ENCODE assay signal across 22 mouse cellular contexts in genomic region chr12:89822141-89822540, GRCm38 (mm10).
DNase-seq lines count a peak whose midpoint lies in the region; ATAC-seq lines count a peak whose summit lies in the region.
"Had no signal": no experiment of that assay in that cellular context is flagged by ENCODE, and none has a peak within 500 bp of the region (broad histone marks: within the 10 kb centered on the region; RNA-seq: fewer than 3 reads in every experiment).

No protein-coding gene starts in this region.

- H3K9me3 ChIP-seq in hindbrain, embryonic 11.5 days (ENCODE audit: control insufficient read depth, low read length), result no peaks in the 10 kb centered on the region
- H3K9me3 ChIP-seq in hindbrain, embryonic 14.5 days (ENCODE audit: control insufficient read depth, low read length), result no peaks in the 10 kb centered on the region
- no peaks in the 10 kb centered on the region for H3K9me3 ChIP-seq in neural tube, embryonic 11.5 days (ENCODE audit: control insufficient read depth, low read length)
- no peaks in the 10 kb centered on the region for H3K9me3 ChIP-seq in neural tube, embryonic 14.5 days (ENCODE audit: control insufficient read depth, low read length)
- H3K9me3 ChIP-seq in forebrain, embryonic 11.5 days (ENCODE audit: control insufficient read depth, low read length), result no peaks in the 10 kb centered on the region
- H3K9me3 ChIP-seq: embryonic facial prominence, embryonic 15.5 days; forebrain, embryonic 10.5 days; heart, embryonic 12.5 days; hindbrain, embryonic 10.5 days; intestine, embryonic 15.5 days had no signal

- no peak overlapping the region for H3K9ac ChIP-seq in hindbrain, embryonic 11.5 days (ENCODE audit: low read depth, low read length)
- no peak overlapping the region for H3K9ac ChIP-seq in hindbrain, embryonic 14.5 days
- no peak overlapping the region for H3K9ac ChIP-seq in neural tube, embryonic 11.5 days (ENCODE audit: low read length)
- no peak overlapping the region for H3K9ac ChIP-seq in neural tube, embryonic 14.5 days (replicated peaks; ENCODE audit: low read depth, low read length)
- H3K9ac ChIP-seq in forebrain, embryonic 11.5 days (ENCODE audit: low read length), result no peak overlapping the region
- H3K9ac ChIP-seq: embryonic facial prominence, embryonic 15.5 days; heart, embryonic 12.5 days; intestine, embryonic 15.5 days had no signal

- H3K27me3 ChIP-seq in hindbrain, embryonic 11.5 days (ENCODE audit: control insufficient read depth, insufficient read depth, low read length), result no peaks in the 10 kb centered on the region
- H3K27me3 ChIP-seq in hindbrain, embryonic 14.5 days (ENCODE audit: control insufficient read depth, insufficient read depth, low read length), result no peaks in the 10 kb centered on the region
- H3K27me3 ChIP-seq in neural tube, embryonic 11.5 days (ENCODE audit: control insufficient read depth, insufficient read depth, low read length), result no peaks in the 10 kb centered on the region
- no peaks in the 10 kb centered on the region for H3K27me3 ChIP-seq in neural tube, embryonic 14.5 days (ENCODE audit: control insufficient read depth, insufficient read depth, low read length)
- H3K27me3 ChIP-seq in forebrain, embryonic 11.5 days (ENCODE audit: control insufficient read depth, insufficient read depth, low read length), result no peaks in the 10 kb centered on the region
- H3K27me3 ChIP-seq: CH12.LX; embryonic facial prominence, embryonic 15.5 days; heart, embryonic 12.5 days; intestine, embryonic 15.5 days had no signal

- H3K27ac ChIP-seq in hindbrain, embryonic 11.5 days (ENCODE audit: low read depth, low read length), result no peak overlapping the region
- H3K27ac ChIP-seq in hindbrain, embryonic 14.5 days, result no peak overlapping the region
- H3K27ac ChIP-seq in neural tube, embryonic 11.5 days (ENCODE audit: low read depth, low read length), result no peak overlapping the region
- 0 out of 2 replicates have a peak overlapping the region, but pooled peaks have one; percentile 22 for H3K27ac ChIP-seq in neural tube, embryonic 14.5 days (ENCODE audit: low read depth, low read length)
- no peak overlapping the region for H3K27ac ChIP-seq in forebrain, embryonic 11.5 days (ENCODE audit: low read depth, low read length)
- H3K27ac ChIP-seq: embryonic facial prominence, embryonic 15.5 days; forebrain, embryonic 10.5 days; hindbrain, embryonic 10.5 days; intestine, embryonic 15.5 days had no signal

- WGBS in hindbrain, embryonic 11.5 days, result 31% methylated on average over 4 of the region's 4 CpGs
- WGBS in hindbrain, embryonic 14.5 days, result 18% methylated on average over 4 of the region's 4 CpGs
- WGBS in neural tube, embryonic 11.5 days, result 46% methylated on average over 4 of the region's 4 CpGs
- WGBS in neural tube, embryonic 14.5 days, result 16% methylated on average over 4 of the region's 4 CpGs
- 61% methylated on average over 4 of the region's 4 CpGs for WGBS in forebrain, embryonic 11.5 days

- peak; percentile 30 for DNase-seq in hindbrain, embryonic 11.5 days (ENCODE audit: low spot score)
- DNase-seq in hindbrain, embryonic 14.5 days (ENCODE audit: low spot score), result no peak
- peak; percentile 29 for DNase-seq in neural tube, embryonic 11.5 days (ENCODE audit: low spot score)
- DNase-seq in neural tube, embryonic 10.5 days (ENCODE audit: extremely low spot score, low spot score), result no peak
- DNase-seq in embryo, embryonic 11 days, result peak; percentile 52
- no peak for DNase-seq in forebrain, embryonic 11.5 days (ENCODE audit: low spot score)
- DNase-seq: adrenal gland, postnatal 14 days; cerebellum, adult 18-20 months; cerebellum, adult 9-11 months; cerebellum, postnatal 36 days; gastrocnemius, postnatal 25 days had no signal

- H3K36me3 ChIP-seq in hindbrain, embryonic 11.5 days (ENCODE audit: control insufficient read depth, insufficient read depth, low read length), result no peaks in the 10 kb centered on the region
- no peaks in the 10 kb centered on the region for H3K36me3 ChIP-seq in hindbrain, embryonic 14.5 days (replicated peaks; ENCODE audit: control insufficient read depth, insufficient read depth)
- H3K36me3 ChIP-seq in neural tube, embryonic 11.5 days (ENCODE audit: control insufficient read depth, insufficient read depth, low read length), result no peaks in the 10 kb centered on the region
- no peaks in the 10 kb centered on the region for H3K36me3 ChIP-seq in neural tube, embryonic 14.5 days (ENCODE audit: control insufficient read depth, insufficient read depth, low read length)
- no peaks in the 10 kb centered on the region for H3K36me3 ChIP-seq in forebrain, embryonic 11.5 days (ENCODE audit: control insufficient read depth, insufficient read depth, low read length)
- H3K36me3 ChIP-seq: embryonic facial prominence, embryonic 15.5 days; forebrain, embryonic 10.5 days; heart, embryonic 12.5 days; hindbrain, embryonic 10.5 days; intestine, embryonic 15.5 days had no signal

- H3K4me2 ChIP-seq in hindbrain, embryonic 11.5 days (replicated peaks; ENCODE audit: low read depth, low read length), result no peak overlapping the region
- H3K4me2 ChIP-seq in hindbrain, embryonic 14.5 days (replicated peaks), result no peak overlapping the region
- no peak overlapping the region for H3K4me2 ChIP-seq in neural tube, embryonic 11.5 days (ENCODE audit: low read depth)
- no peak overlapping the region for H3K4me2 ChIP-seq in neural tube, embryonic 14.5 days (ENCODE audit: low read depth, low read length)
- no peak overlapping the region for H3K4me2 ChIP-seq in forebrain, embryonic 11.5 days (ENCODE audit: low read depth, low read length, severe bottlenecking)
- H3K4me2 ChIP-seq: embryonic facial prominence, embryonic 15.5 days; heart, embryonic 12.5 days; intestine, embryonic 15.5 days had no signal

- H3K4me1 ChIP-seq in hindbrain, embryonic 11.5 days (replicated peaks; ENCODE audit: control insufficient read depth, insufficient read depth, low read length), result no peaks in the 10 kb centered on the region
- H3K4me1 ChIP-seq in hindbrain, embryonic 14.5 days (replicated peaks; ENCODE audit: control insufficient read depth, insufficient read depth, low read length), result peaks cover 19% of the 10 kb centered on the region; the same call in 1 of the 2 replicates
- peaks cover 4% of the 10 kb centered on the region; the same call in 1 of the 2 replicates for H3K4me1 ChIP-seq in neural tube, embryonic 11.5 days (ENCODE audit: control insufficient read depth, insufficient read depth, low read length)
- peaks cover 8% of the 10 kb centered on the region; the same call in 1 of the 2 replicates for H3K4me1 ChIP-seq in neural tube, embryonic 14.5 days (ENCODE audit: control insufficient read depth, insufficient read depth, low read length)
- no peaks in the 10 kb centered on the region for H3K4me1 ChIP-seq in forebrain, embryonic 11.5 days (replicated peaks; ENCODE audit: control insufficient read depth, insufficient read depth, low read length)
- H3K4me1 ChIP-seq: embryonic facial prominence, embryonic 15.5 days; heart, embryonic 12.5 days; intestine, embryonic 15.5 days had no signal

- H3K4me3 ChIP-seq in hindbrain, embryonic 11.5 days (ENCODE audit: low read depth, low read length), result no peak overlapping the region
- H3K4me3 ChIP-seq in hindbrain, embryonic 14.5 days (replicated peaks; ENCODE audit: low read length), result no peak overlapping the region
- H3K4me3 ChIP-seq in neural tube, embryonic 11.5 days (ENCODE audit: low read depth, low read length), result no peak overlapping the region
- no peak overlapping the region for H3K4me3 ChIP-seq in neural tube, embryonic 14.5 days (ENCODE audit: low read depth, low read length)
- H3K4me3 ChIP-seq in forebrain, embryonic 11.5 days (ENCODE audit: low read depth, low read length), result no peak overlapping the region
- H3K4me3 ChIP-seq: embryonic facial prominence, embryonic 15.5 days; erythroblast, embryonic 14.5 days; forebrain, embryonic 10.5 days; heart, embryonic 12.5 days; hindbrain, embryonic 10.5 days; intestine, embryonic 15.5 days had no signal

- peak; percentile 35; the same call in 1 of the 2 replicates for ATAC-seq in hindbrain, embryonic 11.5 days (ENCODE audit: low FRiP score)
- no peak for ATAC-seq in hindbrain, embryonic 14.5 days (ENCODE audit: low FRiP score)
- no peak for ATAC-seq in neural tube, embryonic 11.5 days (ENCODE audit: insufficient read depth, low FRiP score, low TSS enrichment)
- no peak for ATAC-seq in neural tube, embryonic 14.5 days (ENCODE audit: low read depth)
- ATAC-seq in forebrain, embryonic 11.5 days (replicated peaks; ENCODE audit: low FRiP score), result no peak
- ATAC-seq: activated CD4-positive, CD25-positive, alpha-beta regulatory T cell, adult 4 months; forebrain, embryonic 16.5 days; intestine, embryonic 15.5 days; Patski had no signal

Comparison
In these comparisons a context has a peak if more than half of its experiments do, and no peak if none do; other contexts are left out.
1. DNase-seq: peak in hindbrain, embryonic 11.5 days (single experiment), neural tube, embryonic 11.5 days (single experiment) and embryo, embryonic 11 days (single experiment); none in hindbrain, embryonic 14.5 days (single experiment), neural tube, embryonic 10.5 days (single experiment) and forebrain, embryonic 11.5 days (single experiment).